ENCODE assay signal across 9 mouse cellular contexts in the genomic region with DNA sequence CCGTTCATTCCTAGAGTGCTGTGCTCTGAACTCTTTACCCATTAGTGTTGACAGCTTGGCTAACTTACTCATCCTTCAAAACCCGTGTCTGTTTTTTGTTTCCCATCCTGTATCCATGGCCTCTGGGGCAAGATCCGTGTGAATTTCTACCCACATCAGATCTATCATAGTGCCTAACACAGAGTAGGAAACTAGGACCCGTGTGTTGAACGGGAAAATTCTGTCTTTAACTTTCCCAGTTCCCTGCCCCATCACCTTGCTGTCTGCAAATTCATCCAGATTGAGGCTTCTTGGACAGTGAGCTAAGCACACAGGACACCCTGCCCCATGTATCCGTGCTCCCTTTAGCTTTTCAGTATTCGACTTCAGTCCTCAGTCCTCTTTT. TPM values are rescaled to one million over a fixed set of nuclear protein-coding genes. Genes with fewer than 3 reads are reported as not detected.
A peak's percentile ranks its signal among the peaks of the same experiment; 100 is the strongest.
DNase-seq lines count a peak whose midpoint lies in the region; ATAC-seq and TF ChIP-seq lines count a peak whose summit lies in the region.
"Had no signal": no experiment of that assay in that cellular context is flagged by ENCODE, and none has a peak within 500 bp of the region (broad histone marks: within the 10 kb centered on the region; RNA-seq: fewer than 3 reads in every experiment).

No protein-coding gene starts in this region.

- WGBS in heart, postnatal 0 days = 5% methylated on average over 7 of the region's 7 CpGs
- under 1% methylated on average over 7 of the region's 7 CpGs for WGBS in bone marrow, adult 2 months
- WGBS in hindbrain, embryonic 11.5 days = under 1% methylated on average over 7 of the region's 7 CpGs
- WGBS in midbrain, embryonic 11.5 days = 5% methylated on average over 7 of the region's 7 CpGs

- H3K4me3 ChIP-seq in heart, postnatal 0 days (ENCODE audit: low read depth, low read length) = peak overlapping the region; percentile 90
- H3K4me3 ChIP-seq in bone marrow, adult 2 months (replicated peaks; ENCODE audit: control insufficient read depth, low read depth, low read length) = peak overlapping the region; percentile 81
- peak overlapping the region; percentile 58 for H3K4me3 ChIP-seq in hindbrain, embryonic 11.5 days (ENCODE audit: low read depth, low read length)
- H3K4me3 ChIP-seq in midbrain, embryonic 11.5 days (ENCODE audit: low read depth, low read length) = peak overlapping the region; percentile 94

- peak overlapping the region; percentile 19; the same call in 1 of the 2 replicates for H3K27ac ChIP-seq in heart, postnatal 0 days (ENCODE audit: low read depth)
- H3K27ac ChIP-seq in bone marrow, adult 2 months (ENCODE audit: control insufficient read depth, insufficient read depth, low read depth, low read length, poor library complexity) = no peak overlapping the region
- H3K27ac ChIP-seq in hindbrain, embryonic 11.5 days (ENCODE audit: low read depth, low read length) = no peak overlapping the region
- no peak overlapping the region for H3K27ac ChIP-seq in midbrain, embryonic 11.5 days (ENCODE audit: low read depth, low read length)

- intact Hi-C loops in heart, postnatal 14 days (cut with DNase I) = loop anchor here (5.0 kb wide), 3 partner anchors 82 to 137 kb away; no protein-coding TSS in a partner anchor

- no peaks in the 10 kb centered on the region for H3K27me3 ChIP-seq in heart, postnatal 0 days (ENCODE audit: control insufficient read depth, insufficient read depth, low read length)
- no peaks in the 10 kb centered on the region for H3K27me3 ChIP-seq in hindbrain, embryonic 11.5 days (ENCODE audit: control insufficient read depth, insufficient read depth, low read length)
- H3K27me3 ChIP-seq in midbrain, embryonic 11.5 days (ENCODE audit: control insufficient read depth, insufficient read depth, low read length) = no peaks in the 10 kb centered on the region
- H3K27me3 ChIP-seq: Patski had no signal

- TF ChIP-seq CTCF in heart, postnatal 0 days (IDR thresholded peaks at IDR 0.05; ENCODE audit: low read depth) = no peak
- TF ChIP-seq CTCF in bone marrow, adult 2 months (IDR thresholded peaks at IDR 0.05; ENCODE audit: control insufficient read depth, insufficient read depth, low read length) = no peak

- peaks cover 17% of the 10 kb centered on the region; the same call in 1 of the 2 replicates for H3K4me1 ChIP-seq in heart, postnatal 0 days (ENCODE audit: control insufficient read depth, insufficient read depth)
- peaks cover 3% of the 10 kb centered on the region; the same call in 1 of the 2 replicates for H3K4me1 ChIP-seq in bone marrow, adult 2 months (ENCODE audit: control insufficient read depth, insufficient read depth, low read length)
- peaks cover 9% of the 10 kb centered on the region; the same call in 1 of the 2 replicates for H3K4me1 ChIP-seq in hindbrain, embryonic 11.5 days (replicated peaks; ENCODE audit: control insufficient read depth, insufficient read depth, low read length)
- peaks cover 11% of the 10 kb centered on the region for H3K4me1 ChIP-seq in midbrain, embryonic 11.5 days (ENCODE audit: control insufficient read depth, insufficient read depth, low read length)

- no peak for TF ChIP-seq EP300 in heart, postnatal 0 days (IDR thresholded peaks at IDR 0.05; ENCODE audit: low read depth)

- ATAC-seq in heart, postnatal 0 days (ENCODE audit: insufficient read depth, low read depth) = no peak
- peak; percentile 58; the same call in 1 of the 2 replicates for ATAC-seq in hindbrain, embryonic 11.5 days (ENCODE audit: low FRiP score)
- ATAC-seq in midbrain, embryonic 11.5 days (ENCODE audit: low FRiP score) = peak; percentile 43

- no peak for TF ChIP-seq POLR2A in bone marrow, adult 2 months (IDR thresholded peaks at IDR 0.05; ENCODE audit: borderline replicate concordance, control insufficient read depth, low read depth, low read length)

- no peak for DNase-seq in heart, postnatal 0 days (ENCODE audit: low spot score)
- DNase-seq in heart, postnatal 14 days = no peak
- no peak for DNase-seq in hindbrain, embryonic 11.5 days (ENCODE audit: low spot score)
- no peak for DNase-seq in midbrain, embryonic 11.5 days (ENCODE audit: low spot score, missing footprints)
- no peak for DNase-seq in embryo, embryonic 11 days
- no peak for DNase-seq in urinary bladder, adult 2 months (ENCODE audit: low spot score)
- no peak for DNase-seq in thymus, postnatal 0 days (ENCODE audit: low spot score)

- peak overlapping the region; percentile 73 for H3K4me2 ChIP-seq in heart, postnatal 0 days (ENCODE audit: low read depth, low read length)
- peak overlapping the region; percentile 68 for H3K4me2 ChIP-seq in hindbrain, embryonic 11.5 days (replicated peaks; ENCODE audit: low read depth, low read length)
- H3K4me2 ChIP-seq in midbrain, embryonic 11.5 days = peak overlapping the region; percentile 81

- H3K36me3 ChIP-seq in heart, postnatal 0 days (replicated peaks; ENCODE audit: control insufficient read depth, insufficient read depth, low read length) = peaks cover 15% of the 10 kb centered on the region
- no peaks in the 10 kb centered on the region for H3K36me3 ChIP-seq in hindbrain, embryonic 11.5 days (ENCODE audit: control insufficient read depth, insufficient read depth, low read length)
- no peaks in the 10 kb centered on the region for H3K36me3 ChIP-seq in midbrain, embryonic 11.5 days (ENCODE audit: control insufficient read depth, insufficient read depth, low read length)

- H3K9ac ChIP-seq in heart, postnatal 0 days (replicated peaks; ENCODE audit: low read depth, low read length) = peak overlapping the region; percentile 77
- peak overlapping the region; percentile 76 for H3K9ac ChIP-seq in hindbrain, embryonic 11.5 days (ENCODE audit: low read depth, low read length)
- peak overlapping the region; percentile 79 for H3K9ac ChIP-seq in midbrain, embryonic 11.5 days (ENCODE audit: low read length)

- H3K9me3 ChIP-seq in heart, postnatal 0 days (replicated peaks; ENCODE audit: control insufficient read depth, low read length) = no peaks in the 10 kb centered on the region
- no peaks in the 10 kb centered on the region for H3K9me3 ChIP-seq in hindbrain, embryonic 11.5 days (ENCODE audit: control insufficient read depth, low read length)
- no peaks in the 10 kb centered on the region for H3K9me3 ChIP-seq in midbrain, embryonic 11.5 days (ENCODE audit: control insufficient read depth, low read length)

RNA-seq across cellular contexts. Expression of gene Wars, which starts 0.5 kb away (rescaled TPM):
- total RNA-seq in heart, postnatal 0 days (2014; rRNA removed; ENCODE audit: low replicate concordance) = 52.4 and 80.1 TPM in 2 replicates
- polyA plus RNA-seq in heart, postnatal 0 days (2015; fragmentation: Nextera tagmentation; extraction: Ambion mirVana) = 39.4 and 43.0 TPM in 2 replicates
- total RNA-seq in heart, postnatal 14 days (2021) = 10 to 100 TPM; 32.2 to 36.7 TPM
- polyA plus RNA-seq in bone marrow, adult 2 months (2011; ENCODE audit: insufficient read depth, insufficient read length, low replicate concordance, missing spikeins) = 7.9 and 14.6 TPM in 2 replicates
- polyA plus RNA-seq in hindbrain, embryonic 11.5 days (2014; fragmentation: Nextera tagmentation; extraction: Ambion mirVana) = 112 and 119 TPM in 2 replicates
- polyA plus RNA-seq in midbrain, embryonic 11.5 days (2014; fragmentation: Nextera tagmentation; extraction: Ambion mirVana) = 128 TPM in 2 replicates
- polyA plus RNA-seq in urinary bladder, adult 2 months (2012; rRNA removed) = 61.9 and 62.0 TPM in 2 replicates
- 59.5 and 64.1 TPM in 2 replicates for polyA plus RNA-seq in thymus, postnatal 0 days (2015; fragmentation: Nextera tagmentation; extraction: Ambion mirVana)

RNA-seq across cellular contexts. Expression of gene Wdr25, which starts 1.0 kb away (rescaled TPM):
- 3.5 and 12.9 TPM in 2 replicates for total RNA-seq in heart, postnatal 0 days (2014; rRNA removed; ENCODE audit: low replicate concordance)
- polyA plus RNA-seq in heart, postnatal 0 days (2015; fragmentation: Nextera tagmentation; extraction: Ambion mirVana) = 3.9 and 5.3 TPM in 2 replicates
- total RNA-seq in heart, postnatal 14 days (2021) = 1 to 10 TPM; 4.7 to 6.5 TPM
- polyA plus RNA-seq in bone marrow, adult 2 months (2011; ENCODE audit: insufficient read depth, insufficient read length, low replicate concordance, missing spikeins) = 3.5 and 3.7 TPM in 2 replicates
- polyA plus RNA-seq in hindbrain, embryonic 11.5 days (2014; fragmentation: Nextera tagmentation; extraction: Ambion mirVana) = 3.5 and 5.4 TPM in 2 replicates
- polyA plus RNA-seq in midbrain, embryonic 11.5 days (2014; fragmentation: Nextera tagmentation; extraction: Ambion mirVana) = 4.7 and 5.0 TPM in 2 replicates
- 11.8 and 13.6 TPM in 2 replicates for polyA plus RNA-seq in urinary bladder, adult 2 months (2012; rRNA removed)
- polyA plus RNA-seq in thymus, postnatal 0 days (2015; fragmentation: Nextera tagmentation; extraction: Ambion mirVana) = 8.1 and 9.1 TPM in 2 replicates

RNA-seq across cellular contexts. Expression of gene Slc25a47, which starts 58.6 kb away (rescaled TPM):
- total RNA-seq in heart, postnatal 0 days (2014; rRNA removed; ENCODE audit: low replicate concordance) = 11.3 and 15.3 TPM in 2 replicates
- 4.4 and 5.9 TPM in 2 replicates for polyA plus RNA-seq in heart, postnatal 0 days (2015; fragmentation: Nextera tagmentation; extraction: Ambion mirVana)
- total RNA-seq in heart, postnatal 14 days (2021) = 1 to 10 TPM; 5.1 to 7.9 TPM
- polyA plus RNA-seq in bone marrow, adult 2 months (2011; ENCODE audit: insufficient read depth, insufficient read length, low replicate concordance, missing spikeins) = 2.7 and 7.1 TPM in 2 replicates
- 9.3 and 10.1 TPM in 2 replicates for polyA plus RNA-seq in hindbrain, embryonic 11.5 days (2014; fragmentation: Nextera tagmentation; extraction: Ambion mirVana)
- polyA plus RNA-seq in midbrain, embryonic 11.5 days (2014; fragmentation: Nextera tagmentation; extraction: Ambion mirVana) = 9.8 TPM in 2 replicates
- polyA plus RNA-seq in urinary bladder, adult 2 months (2012; rRNA removed) = 8.4 and 8.8 TPM in 2 replicates
- polyA plus RNA-seq in thymus, postnatal 0 days (2015; fragmentation: Nextera tagmentation; extraction: Ambion mirVana) = 7.3 and 8.4 TPM in 2 replicates

RNA-seq across cellular contexts. Expression of gene Slc25a29, which starts 58.7 kb away (rescaled TPM):
- total RNA-seq in heart, postnatal 0 days (2014; rRNA removed; ENCODE audit: low replicate concordance) = 4.4 and 7.0 TPM in 2 replicates
- polyA plus RNA-seq in heart, postnatal 0 days (2015; fragmentation: Nextera tagmentation; extraction: Ambion mirVana) = 2.4 and 3.0 TPM in 2 replicates
- total RNA-seq in heart, postnatal 14 days (2021) = 1 to 10 TPM; 5.7 to 6.0 TPM
- 1.1 and 2.5 TPM in 2 replicates for polyA plus RNA-seq in bone marrow, adult 2 months (2011; ENCODE audit: insufficient read depth, insufficient read length, low replicate concordance, missing spikeins)
- 10.5 and 12.0 TPM in 2 replicates for polyA plus RNA-seq in hindbrain, embryonic 11.5 days (2014; fragmentation: Nextera tagmentation; extraction: Ambion mirVana)
- 11.2 and 13.0 TPM in 2 replicates for polyA plus RNA-seq in midbrain, embryonic 11.5 days (2014; fragmentation: Nextera tagmentation; extraction: Ambion mirVana)
- 7.6 and 8.8 TPM in 2 replicates for polyA plus RNA-seq in urinary bladder, adult 2 months (2012; rRNA removed)
- polyA plus RNA-seq in thymus, postnatal 0 days (2015; fragmentation: Nextera tagmentation; extraction: Ambion mirVana) = 14.8 and 16.4 TPM in 2 replicates
